Mouse (Mus musculus) lung, adult 18-20 months (tissue): ENCODE results near the gene Chrna7.

ENCODE experiments used
- DNase-seq, 2 experiments: peaks; one replicate each; pipeline ENCODE4 v3.0.0; 2022; ENCODE audit warnings: mixed read lengths in 2 of 2

Chrna7 gene

GRCm38 (mm10) chr7:63212084-63212723 is at the start of gene Chrna7:
Gene Chrna7, minus strand, starts transcription at chr7:63212569.
- peak; percentile 54 to 57 for DNase-seq

DNA sequence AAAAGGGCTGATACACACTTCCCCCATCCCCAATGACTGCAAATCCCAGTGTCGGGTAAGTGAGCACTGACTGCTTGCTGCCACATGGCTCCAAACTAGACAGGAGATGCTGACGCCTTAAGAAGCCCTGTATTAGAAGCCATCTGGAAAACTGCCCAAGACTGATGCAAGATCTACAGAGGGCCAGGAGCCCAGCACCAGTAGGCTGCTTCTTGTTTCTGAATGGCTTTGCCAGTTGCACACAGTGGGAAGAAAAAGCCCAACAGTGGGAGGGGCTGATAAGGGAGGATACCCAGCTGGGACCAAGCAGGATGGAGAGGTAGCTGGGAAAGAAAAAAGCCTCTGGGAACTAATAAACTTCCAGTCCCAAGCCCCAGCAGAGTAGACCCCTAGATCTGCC is 37.0 kb upstream of the Chrna7 start:
- DNase-seq, result peak in 1 of 2 experiments; percentile 1

GRCm38 (mm10) chr7:63237852-63238516 is 25.6 kb upstream of the Chrna7 start:
- no peak for DNase-seq

DNA sequence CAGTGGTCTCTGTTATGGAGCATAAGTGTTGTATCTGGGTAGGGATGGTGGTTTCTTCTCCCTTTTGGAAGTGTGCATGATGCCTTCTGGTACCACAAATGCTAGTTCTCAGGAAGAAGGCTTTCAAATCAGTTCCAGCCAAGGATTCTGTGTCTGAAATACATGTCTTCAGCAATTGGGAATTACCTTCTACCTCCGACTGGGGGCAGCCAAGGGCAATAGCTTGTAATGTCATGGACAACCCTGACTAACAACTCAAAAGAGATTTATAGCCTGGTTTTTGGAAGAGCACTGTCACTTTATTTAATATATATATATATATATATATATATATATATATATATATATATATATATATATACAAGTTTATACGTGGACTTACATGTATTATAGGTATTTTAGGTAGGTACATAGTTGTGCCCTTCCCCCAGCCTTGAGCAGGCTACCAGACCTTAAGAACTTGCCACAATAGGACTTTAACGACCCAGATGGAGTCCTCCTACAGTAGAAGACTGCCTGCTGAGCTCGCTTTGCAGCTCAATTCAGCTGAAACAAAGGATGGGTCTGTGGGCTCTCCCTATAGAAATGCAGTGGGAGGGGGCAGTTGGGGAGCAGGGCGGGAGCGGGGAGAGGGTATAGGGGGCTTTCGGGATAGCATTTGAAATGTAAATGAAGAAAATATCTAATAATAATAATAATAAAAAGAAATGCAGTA is 12.9 kb upstream of the Chrna7 start:
- DNase-seq, result no peak

GRCm38 (mm10) chr7:63211641-63212083 is 707 bp downstream of the Chrna7 start:
- DNase-seq, result no peak

GRCm38 (mm10) chr7:63209501-63209900 is 2.9 kb downstream of the Chrna7 start:
- DNase-seq, result no peak

DNA sequence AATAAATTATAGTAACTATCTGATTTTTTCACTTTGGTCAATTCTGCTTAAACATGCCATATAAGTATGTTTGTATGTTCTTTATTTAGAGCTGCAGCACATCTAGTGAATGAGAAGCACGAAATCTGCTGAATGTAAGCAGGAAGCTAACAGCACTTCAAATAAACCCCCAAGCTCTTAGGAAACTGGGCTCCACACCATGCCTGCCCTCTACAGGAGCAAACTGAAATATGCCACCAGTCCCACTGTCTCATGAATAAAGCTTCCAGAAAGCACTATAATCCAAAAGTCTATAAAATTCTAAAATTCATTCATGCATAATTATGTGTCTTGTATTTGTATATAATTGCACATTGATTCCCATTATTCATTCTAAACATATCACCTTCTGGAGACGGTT is 5.2 kb downstream of the Chrna7 start:
- DNase-seq, result no peak

DNA sequence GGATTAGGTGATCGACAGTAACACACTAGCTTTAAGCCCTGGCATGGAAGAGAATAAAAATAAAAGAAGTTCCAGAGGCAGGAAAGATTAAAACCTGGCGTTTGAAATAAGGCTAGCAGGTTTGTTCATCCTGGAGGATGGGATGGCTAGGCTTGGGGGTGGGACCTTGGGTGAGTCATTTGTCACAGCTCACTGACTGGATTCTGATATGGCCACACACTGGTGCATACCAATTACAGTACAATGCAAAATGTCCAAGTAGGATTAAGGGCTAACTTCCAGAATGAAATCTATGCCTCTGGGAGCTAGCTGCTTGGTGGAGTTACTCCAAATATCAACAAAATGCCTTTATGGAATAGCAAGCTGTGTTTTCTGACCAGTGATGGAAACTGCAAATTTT is 16.8 kb downstream of the Chrna7 start:
- no peak for DNase-seq

DNA sequence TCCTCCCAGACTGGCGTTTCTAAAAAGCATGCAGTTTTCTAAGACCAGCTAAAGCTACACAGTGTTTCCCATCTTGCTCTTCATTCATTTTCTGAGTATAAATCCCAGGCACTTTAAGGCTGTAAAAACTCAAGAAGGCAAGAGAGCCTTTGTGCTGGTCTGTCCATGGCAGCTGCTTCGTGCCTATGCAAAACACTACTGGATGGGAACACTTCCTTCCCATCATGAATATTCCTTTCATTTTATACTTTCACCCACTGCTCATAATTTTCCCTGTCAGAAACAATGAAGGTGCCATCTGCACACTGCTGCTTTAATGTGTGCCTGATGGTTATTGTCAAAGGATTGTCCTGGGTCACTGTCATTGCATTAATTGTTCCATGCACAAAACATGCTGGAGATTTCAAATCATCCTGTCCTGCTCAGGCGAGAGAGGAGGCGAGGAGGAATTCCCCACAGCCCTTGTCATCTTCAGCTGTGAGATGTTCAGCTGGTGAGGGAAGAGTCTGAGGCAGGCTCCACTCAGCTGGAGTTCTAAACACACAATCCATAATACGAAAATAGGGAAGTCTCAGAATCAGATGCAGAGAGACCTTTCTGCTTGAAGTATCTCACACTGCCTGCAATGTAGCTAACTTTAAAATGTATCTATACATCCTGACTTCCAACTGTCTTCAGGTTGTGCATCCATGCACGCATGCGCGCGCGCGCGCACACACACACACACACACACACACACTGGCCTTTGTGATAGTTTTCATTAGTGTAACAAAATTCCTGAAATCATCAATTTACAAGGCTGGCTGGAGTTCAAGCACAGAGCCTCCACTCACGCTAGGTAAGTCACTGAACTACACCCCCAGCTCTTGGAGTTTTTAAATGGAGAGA is 22.5 kb downstream of the Chrna7 start:
- no peak for DNase-seq

DNA sequence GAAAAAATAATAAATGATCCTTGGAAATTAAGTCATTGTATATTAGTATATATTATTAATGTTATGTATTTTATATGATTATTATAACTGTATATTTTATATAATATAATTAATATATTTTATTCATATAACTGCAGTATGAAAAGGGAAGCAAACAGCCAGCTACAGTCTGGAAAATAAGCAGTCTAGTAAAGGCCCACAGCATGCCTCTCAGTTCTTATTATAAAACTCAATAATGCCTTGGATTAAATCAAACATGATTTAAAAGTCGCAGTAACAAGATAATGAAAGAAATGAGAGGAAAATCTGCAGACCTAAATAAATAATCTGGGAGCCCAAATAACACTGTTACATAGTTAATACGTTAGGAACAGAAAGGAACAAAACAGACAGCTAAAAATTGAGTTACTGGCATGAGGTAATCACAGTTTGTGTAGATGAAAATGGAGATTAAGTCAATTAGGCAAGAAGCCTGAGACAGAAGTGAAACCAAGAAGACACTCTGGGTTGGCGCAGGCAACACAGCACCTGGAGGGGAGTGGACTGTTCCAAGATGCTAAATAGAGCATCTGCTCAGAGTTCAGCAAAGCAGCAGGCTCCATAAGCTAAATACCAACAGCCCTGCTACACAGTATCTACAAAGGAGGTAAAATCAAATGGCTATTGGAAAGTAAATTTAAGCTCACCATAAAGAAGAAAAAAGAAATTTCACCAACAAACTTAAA is 42.1 kb downstream of the Chrna7 start:
- no peak for DNase-seq

- DNase-seq, result no peak
These were observed 47.8 kb downstream of the Chrna7 start for GRCm38 (mm10) chr7:63164617-63165016.

GRCm38 (mm10) chr7:63162272-63162864 is 50.0 kb downstream of the Chrna7 start:
- DNase-seq, result no peak

DNA sequence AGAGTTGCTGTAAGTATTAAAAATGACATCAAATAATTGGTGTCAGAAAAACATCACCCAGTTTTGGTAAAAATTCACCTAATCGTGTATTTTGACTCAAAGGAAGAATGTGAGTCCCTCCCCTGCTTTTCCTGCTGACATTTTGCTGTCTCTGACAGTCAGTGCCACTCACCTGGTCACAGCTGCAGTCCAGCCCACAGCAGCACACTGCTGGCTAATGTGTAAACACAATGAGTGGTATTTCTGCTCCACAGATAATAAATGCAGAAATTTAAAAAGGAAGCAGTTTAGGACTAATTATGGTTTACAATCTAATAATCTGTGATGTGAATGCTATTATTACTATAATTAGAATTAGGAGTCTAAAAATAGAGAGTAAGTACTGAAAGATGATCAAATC is 59.1 kb downstream of the Chrna7 start:
- DNase-seq, result no peak

DNA sequence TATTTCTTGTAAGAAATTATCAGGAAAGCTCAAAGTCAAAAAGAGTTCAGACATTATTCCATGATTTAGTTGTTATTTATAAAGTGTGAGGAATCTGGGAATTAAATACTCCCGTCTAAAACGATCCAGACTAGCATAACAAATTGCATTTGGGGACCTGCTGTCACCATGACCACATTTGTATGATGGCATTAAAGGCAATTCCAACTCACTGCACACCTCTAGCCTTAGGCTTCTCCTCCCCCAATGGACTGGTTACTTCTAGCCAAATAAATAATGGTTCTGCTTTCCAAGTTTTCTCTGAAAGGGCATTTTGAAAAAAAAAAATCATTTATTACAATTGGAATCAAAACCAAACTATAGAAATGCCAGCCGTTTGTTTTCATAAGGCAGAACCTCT is 63.6 kb downstream of the Chrna7 start:
- no peak for DNase-seq

GRCm38 (mm10) chr7:63148321-63148720 is 64.0 kb downstream of the Chrna7 start:
- no peak for DNase-seq

GRCm38 (mm10) chr7:63122547-63122946 is 89.8 kb downstream of the Chrna7 start:
- no peak for DNase-seq

- DNase-seq, result no peak
These were observed 98.7 kb downstream of the Chrna7 start for GRCm38 (mm10) chr7:63113671-63114070.

- no peak for DNase-seq
These were observed 99.1 kb downstream of the Chrna7 start for GRCm38 (mm10) chr7:63113252-63113651.

- DNase-seq, result no peak
These were observed 103.0 kb downstream of the Chrna7 start for GRCm38 (mm10) chr7:63109348-63109747.

DNA sequence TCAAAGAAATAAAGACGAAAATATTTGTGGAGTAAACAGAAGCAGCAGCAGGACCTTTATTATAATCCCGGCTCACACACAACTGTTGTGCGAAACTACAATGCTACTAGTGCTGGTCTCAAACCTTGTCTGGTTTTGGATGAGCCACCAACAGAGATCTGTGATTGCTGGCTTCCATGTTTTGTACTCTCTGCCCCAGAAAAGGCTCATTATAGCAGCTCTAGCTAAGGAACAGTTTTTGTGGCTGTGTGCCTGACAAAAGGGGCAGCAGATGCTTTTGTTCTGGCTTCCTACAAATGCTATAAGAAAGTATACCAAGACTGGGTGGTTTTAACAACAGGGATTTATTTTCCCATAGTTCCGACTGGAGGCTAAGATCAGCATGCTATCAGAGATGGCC is 126.4 kb downstream of the Chrna7 start:
- DNase-seq, result no peak

GRCm38 (mm10) chr7:63084351-63085003 is 127.9 kb downstream of the Chrna7 start:
- no peak for DNase-seq
